Mouse (Mus musculus) gastrocnemius, postnatal 25 days (tissue): ENCODE measurements around the gene Zfp52. TPM values are rescaled to one million over a fixed set of nuclear protein-coding genes. Genes with fewer than 3 reads are reported as not detected.
A peak's percentile ranks its signal among the peaks of the same experiment; 100 is the strongest.

Experiments used
- DNase-seq: peaks from one replicate; pipeline ENCODE4 v3.0.0; 2022
- long read RNA-seq, 2 experiments: library from polyadenylated mRNA; stranded (forward); transcript quantifications; one replicate each; pipeline ENCODE4 v2.0.0; 2021
- total RNA-seq, 2 experiments: library from RNA; stranded (reverse); gene quantifications; 1 replicate in 1 of 2; 2 replicates in 1 of 2; pipeline ENCODE4 v1.2.3; 2021

The Zfp52 gene
- 1 to 10 TPM; 3.0 to 6.3 TPM for total RNA-seq
- long read RNA-seq, experiment 1, partial matches to known transcripts: 0 of 3 reads
- long read RNA-seq, experiment 1, other reads (novel, unspliced or antisense): 3 of 3 reads
- long read RNA-seq, experiment 2, partial matches to known transcripts: 0 of 4 reads
- long read RNA-seq, experiment 2, other reads (novel, unspliced or antisense): 0 of 4 reads

GRCm38 (mm10) chr17:21535096-21536001, at the start of gene Zfp52:
Zfp52 (plus strand) TSS chr17:21535539.
- peak; percentile 69 for DNase-seq

- DNase-seq: peak; percentile 88
Measured at GRCm38 (mm10) chr17:21488760-21489499, 46.4 kb upstream of the Zfp52 start, which contains the start of gene Zfp53. Zfp53 (plus strand) TSS chr17:21488998.

- no peak for DNase-seq
Measured at GRCm38 (mm10) chr17:21489500-21490001, 45.8 kb upstream of the Zfp52 start.

GRCm38 (mm10) chr17:21501365-21501764, 34.0 kb upstream of the Zfp52 start:
- DNase-seq: no peak

GRCm38 (mm10) chr17:21504524-21504923, 30.8 kb upstream of the Zfp52 start:
- no peak for DNase-seq

- no peak for DNase-seq
Measured at GRCm38 (mm10) chr17:21506258-21506657, 29.1 kb upstream of the Zfp52 start.

- DNase-seq: no peak
Measured at GRCm38 (mm10) chr17:21509756-21510155, 25.6 kb upstream of the Zfp52 start.

GRCm38 (mm10) chr17:21515403-21516105, 19.8 kb upstream of the Zfp52 start:
- DNase-seq: peak; percentile 53

GRCm38 (mm10) chr17:21516201-21517129, 18.9 kb upstream of the Zfp52 start:
- peak; percentile 70 for DNase-seq

- DNase-seq: no peak
Measured at GRCm38 (mm10) chr17:21517130-21517671, 18.1 kb upstream of the Zfp52 start.

- DNase-seq: no peak
Measured at GRCm38 (mm10) chr17:21526270-21526669, 9.1 kb upstream of the Zfp52 start.

GRCm38 (mm10) chr17:21530645-21531330, 4.6 kb upstream of the Zfp52 start:
- DNase-seq: no peak

GRCm38 (mm10) chr17:21531621-21532020, 3.7 kb upstream of the Zfp52 start:
- DNase-seq: peak; percentile 5

GRCm38 (mm10) chr17:21532101-21532951, 3.0 kb upstream of the Zfp52 start:
- peak; percentile 66 for DNase-seq

- no peak for DNase-seq
Measured at GRCm38 (mm10) chr17:21533961-21534360, 1.4 kb upstream of the Zfp52 start.

- DNase-seq: peak; percentile 4
Measured at GRCm38 (mm10) chr17:21534460-21535095, 761 bp upstream of the Zfp52 start.

- no peak for DNase-seq
Measured at GRCm38 (mm10) chr17:21536096-21536495, 757 bp downstream of the Zfp52 start.

- DNase-seq: no peak
Measured at GRCm38 (mm10) chr17:21536676-21537075, 1.3 kb downstream of the Zfp52 start.
